Mouse (Mus musculus) heart, adult 11 months (tissue): Measurements from ENCODE around the gene Tent2.
"Not testable (repeated sequence)": the region's sequence is repeated elsewhere in the genome, so short reads cannot be mapped to it uniquely, and the experiment has no call there.

ENCODE experiments used
- DNase-seq: peaks from one replicate; pipeline ENCODE4 v3.0.0; 2022

Tent2 gene

GRCm38 (mm10) chr13:93191831-93192645 is at the start of gene Tent2:
Gene Tent2 (minus strand): TSS chr13:93192385.
- peak; percentile 100 for DNase-seq

GRCm38 (mm10) chr13:93241180-93241579 is 49.0 kb upstream of the Tent2 start:
- DNase-seq = no peak

- DNase-seq = no peak
These were observed 47.4 kb upstream of the Tent2 start for GRCm38 (mm10) chr13:93239561-93239960.

GRCm38 (mm10) chr13:93239134-93239533 is 46.9 kb upstream of the Tent2 start:
- no peak for DNase-seq

GRCm38 (mm10) chr13:93237677-93238398 is 45.7 kb upstream of the Tent2 start:
- DNase-seq = peak; percentile 90

- peak; percentile 33 for DNase-seq
These were observed 42.3 kb upstream of the Tent2 start for GRCm38 (mm10) chr13:93234267-93235039.

- peak; percentile 54 for DNase-seq
These were observed 40.1 kb upstream of the Tent2 start for GRCm38 (mm10) chr13:93232335-93232734.

GRCm38 (mm10) chr13:93231016-93231415 is 38.8 kb upstream of the Tent2 start:
- DNase-seq = peak; percentile 98

GRCm38 (mm10) chr13:93211741-93212140 is 19.6 kb upstream of the Tent2 start:
- DNase-seq = no peak

- no peak for DNase-seq
These were observed 451 bp upstream of the Tent2 start for GRCm38 (mm10) chr13:93192646-93193026.

- no peak for DNase-seq
These were observed 2.8 kb downstream of the Tent2 start for GRCm38 (mm10) chr13:93189416-93189815.

- no peak for DNase-seq
These were observed 3.4 kb downstream of the Tent2 start for GRCm38 (mm10) chr13:93188738-93189137.

- DNase-seq = not testable (repeated sequence)
These were observed 4.4 kb downstream of the Tent2 start for GRCm38 (mm10) chr13:93187792-93188191.

- DNase-seq = no peak
These were observed 11.8 kb downstream of the Tent2 start for GRCm38 (mm10) chr13:93180351-93180750.

GRCm38 (mm10) chr13:93179522-93179921 is 12.7 kb downstream of the Tent2 start:
- no peak for DNase-seq

- no peak for DNase-seq
These were observed 14.6 kb downstream of the Tent2 start for GRCm38 (mm10) chr13:93177571-93177970.

- peak; percentile 85 for DNase-seq
These were observed 28.9 kb downstream of the Tent2 start for GRCm38 (mm10) chr13:93163303-93163702.

GRCm38 (mm10) chr13:93162456-93162855 is 29.7 kb downstream of the Tent2 start:
- peak; percentile 84 for DNase-seq

- DNase-seq = no peak
These were observed 33.9 kb downstream of the Tent2 start for GRCm38 (mm10) chr13:93158261-93158660.

GRCm38 (mm10) chr13:93153280-93153679 is 38.9 kb downstream of the Tent2 start:
- DNase-seq = no peak

- peak; percentile 99 for DNase-seq
These were observed 47.6 kb downstream of the Tent2 start, which contains the start of gene Cmya5 for GRCm38 (mm10) chr13:93144336-93145167. Gene Cmya5 (minus strand): TSS chr13:93144724.

- peak; percentile 93 for DNase-seq
These were observed 48.3 kb downstream of the Tent2 start for GRCm38 (mm10) chr13:93143819-93144283.
